Mouse (Mus musculus) heart, adult 2 months (tissue): ENCODE data around the gene Slc22a14.

Source experiments
- CTCF ChIP-seq: fragments of 200-600 bp; IDR thresholded peaks from 2 replicates; pipeline ENCODE4 v1.8.1; 2022; ENCODE audit warnings: antibody characterized with exemption, mild to moderate bottlenecking, moderate library complexity
- EP300 ChIP-seq: fragments of 200-500 bp; IDR thresholded peaks from 2 replicates; pipeline ENCODE4 v1.6.1; 2011; ENCODE audit warnings: low read depth, low read length, control low read depth; ENCODE audit not compliant: insufficient read depth
- POLR2A ChIP-seq: fragments of 200-500 bp; IDR thresholded peaks from 2 replicates; pipeline ENCODE4 v1.6.1; 2011; ENCODE audit warnings: mild to moderate bottlenecking, low read depth, low read length, control low read depth; ENCODE audit not compliant: insufficient read depth

DNA sequence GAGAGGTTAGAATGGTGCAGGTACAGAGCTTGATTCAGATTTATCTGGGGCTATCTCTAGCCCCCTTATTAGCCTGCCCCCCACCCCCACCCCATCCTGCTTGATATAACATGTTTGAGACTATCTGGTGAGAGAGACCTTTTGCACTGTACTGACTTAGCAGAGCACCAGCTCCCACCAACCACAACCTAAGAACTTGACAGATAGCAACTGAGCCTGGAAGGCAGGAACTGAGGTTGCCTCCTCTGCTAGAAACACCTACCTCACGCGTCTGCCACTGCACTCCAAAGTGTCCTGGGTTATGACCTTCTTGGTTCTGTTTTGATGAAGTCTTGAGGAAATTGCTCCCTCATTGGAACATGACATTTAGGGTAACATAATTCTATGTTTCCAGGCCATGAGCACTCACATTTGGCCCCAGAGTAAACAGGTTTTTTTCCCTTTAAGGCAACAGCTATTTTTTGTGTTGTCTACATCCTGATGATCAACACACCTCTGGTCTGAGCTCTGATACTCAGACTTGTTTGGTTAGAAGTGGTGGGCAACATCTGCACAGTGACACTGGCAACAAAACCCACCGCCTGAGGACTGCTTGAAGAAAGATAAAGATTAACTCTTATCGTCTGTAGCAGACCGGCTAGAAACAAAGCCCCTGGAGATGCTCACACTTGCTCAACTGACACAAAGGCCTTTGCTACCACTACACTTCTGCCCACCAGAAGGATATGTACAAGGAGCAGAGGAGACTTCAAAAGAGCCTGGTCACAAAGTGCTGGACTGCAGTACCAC lies 84.3 kb downstream of the Slc22a14 start:
- no peak for TF ChIP-seq EP300
- no peak for TF ChIP-seq POLR2A
- no peak for TF ChIP-seq CTCF
